Mouse (Mus musculus): Measurements from ENCODE around the gene Lrrc66.

Gene Lrrc66

DNA sequence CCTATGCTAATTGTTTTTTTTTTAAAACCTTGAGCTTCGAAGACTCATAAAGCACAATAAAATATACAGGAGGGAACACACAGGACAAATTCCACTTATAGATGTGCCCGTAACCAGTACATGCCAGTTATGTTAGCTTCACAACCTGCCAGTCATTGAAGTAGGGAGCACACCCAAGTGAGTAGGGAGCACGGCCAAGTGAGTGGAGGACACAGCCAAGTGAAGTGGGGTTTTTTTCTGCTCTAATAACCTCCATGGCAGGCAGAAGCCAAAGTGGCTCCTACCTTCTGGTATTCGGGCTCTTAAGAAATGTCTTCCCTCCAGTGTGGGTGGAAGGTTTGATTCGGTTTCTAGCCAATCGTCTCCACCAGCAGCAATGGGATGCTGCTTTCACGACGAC lies 19.0 kb downstream of the Lrrc66 start:
- DNase-seq (ENCODE audit: low spot score in 2 of 2) = no peak

DNA sequence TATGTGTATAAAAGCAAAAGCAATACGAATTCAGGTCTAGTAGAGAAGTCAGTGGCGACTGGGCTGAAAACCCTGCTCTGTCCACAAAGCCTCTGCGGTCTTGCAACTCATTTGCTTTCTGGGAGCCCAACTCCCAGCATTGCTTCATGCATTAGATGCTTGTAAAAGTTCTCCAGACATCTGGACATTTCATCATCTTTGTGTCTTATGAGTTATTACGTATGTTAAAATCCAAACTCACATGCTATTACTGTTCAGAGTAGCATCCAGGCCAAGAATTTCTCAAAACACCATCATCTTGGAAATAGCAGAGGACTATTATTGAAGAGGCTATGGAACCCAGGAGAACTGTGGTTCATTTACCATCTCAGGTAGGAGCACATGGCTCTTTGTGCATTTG lies 21.3 kb downstream of the Lrrc66 start:
- no peak for DNase-seq (ENCODE audit: low spot score in 2 of 2)

DNA sequence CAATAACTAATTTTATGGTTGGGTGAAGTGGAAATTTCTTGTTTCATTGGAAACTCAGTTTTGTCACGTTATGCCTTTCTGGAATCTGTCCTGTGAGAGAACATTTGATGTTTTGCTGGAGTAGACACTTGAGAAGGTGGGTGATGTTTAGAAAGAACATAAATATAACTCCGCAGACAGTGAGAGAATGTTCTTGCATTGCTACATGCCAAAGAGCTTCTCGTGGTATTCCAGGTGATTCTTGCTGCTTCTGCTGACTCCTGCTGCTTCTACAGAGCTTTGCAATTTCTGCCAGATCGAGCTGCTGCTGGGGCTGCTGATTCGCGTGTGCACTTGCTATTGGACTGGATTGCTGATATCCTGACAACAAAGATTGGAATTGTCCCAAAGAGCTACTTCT lies 27.4 kb downstream of the Lrrc66 start:
- no peak for DNase-seq (ENCODE audit: low spot score in 2 of 2)

DNA sequence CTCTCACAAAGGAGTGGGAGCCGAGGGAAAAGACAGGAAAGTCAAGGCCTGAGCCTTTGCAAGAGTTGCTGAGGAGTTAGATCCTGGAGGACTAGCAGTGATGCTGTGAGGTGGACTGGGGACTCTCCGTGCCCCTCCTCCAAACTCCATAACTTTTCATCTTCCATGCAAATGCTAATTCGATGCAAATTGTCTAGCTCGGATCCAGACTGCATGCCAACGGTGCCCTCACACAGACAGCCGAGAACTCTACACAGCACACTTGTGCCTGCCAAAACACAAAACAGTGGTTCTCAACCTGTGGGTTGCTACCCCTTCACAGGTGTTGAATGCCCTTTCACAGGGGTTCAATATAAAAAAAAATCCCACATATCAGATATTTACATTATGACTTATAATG lies 27.8 kb downstream of the Lrrc66 start:
- DNase-seq (ENCODE audit: low spot score in 2 of 2) = no peak

DNA sequence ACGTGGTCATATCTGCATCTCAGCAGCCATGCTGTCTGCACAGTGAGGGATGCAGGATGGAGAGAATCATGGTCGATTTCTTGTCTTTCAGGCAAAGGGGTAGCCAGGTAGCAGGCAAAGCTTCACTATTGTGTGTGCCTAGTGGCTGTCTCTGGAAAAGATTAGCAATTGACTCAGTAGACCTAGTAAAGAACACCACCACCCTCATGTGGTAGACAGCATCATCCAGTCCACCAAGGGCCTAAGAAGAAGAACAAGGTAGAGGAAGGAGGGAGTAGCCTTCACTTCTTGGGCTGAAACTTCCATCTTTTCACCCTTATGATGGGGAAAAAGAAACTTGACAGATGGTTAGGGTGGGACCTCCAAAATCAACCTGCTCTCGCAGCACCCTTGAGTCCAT lies 29.5 kb downstream of the Lrrc66 start:
- DNase-seq (ENCODE audit: low spot score in 2 of 2) = no peak

DNA sequence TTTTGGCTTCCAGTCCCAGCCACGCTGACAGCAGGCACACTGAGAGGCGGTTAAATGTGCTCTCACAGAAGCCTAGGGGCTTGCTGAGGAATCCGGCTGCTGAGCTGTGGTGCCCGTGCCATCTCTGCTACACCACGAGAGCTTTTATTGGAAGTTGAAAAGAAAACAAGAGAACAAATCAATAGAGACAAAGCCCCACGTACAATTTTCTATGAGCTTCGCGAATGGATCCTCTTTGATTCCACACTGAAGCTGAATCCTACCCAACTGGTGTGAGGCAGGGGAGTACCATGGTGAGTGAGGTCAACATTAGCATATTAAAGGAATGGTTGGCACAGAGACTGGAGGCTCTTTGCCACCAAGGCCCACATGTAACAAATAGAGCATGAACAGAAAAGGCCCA lies 31.0 kb downstream of the Lrrc66 start:
- peak; percentile 53 to 70 for DNase-seq (ENCODE audit: low spot score in 2 of 2)

DNA sequence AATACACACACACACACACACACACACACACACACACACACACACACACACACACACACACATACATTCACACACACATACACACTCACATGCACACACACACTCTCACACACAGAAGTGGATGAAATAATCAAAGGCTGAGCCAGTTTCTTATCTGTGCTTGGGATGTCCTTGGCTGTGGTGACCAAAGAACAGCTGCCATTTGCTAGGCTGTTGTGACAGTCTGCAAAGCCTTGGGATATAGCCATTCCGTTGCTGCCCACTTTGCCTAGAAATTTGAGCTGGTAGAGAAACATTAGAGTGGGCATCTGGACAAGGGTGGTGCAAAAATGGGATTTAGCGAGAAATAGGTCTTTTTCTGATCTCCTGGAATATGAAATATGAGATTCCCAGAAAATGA lies 32.3 kb downstream of the Lrrc66 start:
- no peak for DNase-seq (ENCODE audit: low spot score in 2 of 2)

DNA sequence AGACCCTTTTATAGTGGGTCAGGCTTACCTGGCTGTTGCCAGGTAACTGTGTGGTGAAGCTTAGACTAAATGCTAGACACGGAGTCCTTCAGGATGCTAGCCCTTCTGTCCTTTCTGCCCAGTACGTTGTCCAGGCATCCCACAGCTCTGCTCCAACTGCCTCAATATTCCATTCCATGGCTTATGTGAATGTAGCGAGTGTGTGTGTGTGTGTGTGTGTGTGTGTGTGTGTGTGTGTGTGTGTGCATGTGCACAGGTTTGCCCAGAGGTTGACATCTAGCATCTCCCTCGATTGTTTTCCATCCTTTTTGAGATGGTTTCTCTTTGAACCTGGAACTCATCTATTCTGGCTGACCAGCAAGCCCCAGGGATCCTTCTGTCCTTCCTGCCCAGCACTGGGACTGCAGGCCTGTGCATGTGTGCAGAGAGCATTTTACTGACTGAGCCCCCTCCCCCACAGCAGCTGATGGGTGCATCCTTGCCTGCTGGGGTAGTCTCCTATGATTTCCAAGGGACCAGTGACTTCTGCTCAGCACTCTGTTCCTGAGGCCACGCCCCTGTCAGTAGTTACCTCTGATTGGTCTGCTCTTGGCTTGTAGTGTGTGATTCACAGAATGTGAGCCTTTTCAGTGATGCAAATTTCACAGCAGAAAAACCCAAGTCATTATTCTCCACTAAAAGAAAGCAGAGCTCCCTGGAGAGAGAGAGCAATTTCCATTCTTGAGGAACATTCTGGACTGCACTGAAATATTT lies 33.2 kb downstream of the Lrrc66 start:
- DNase-seq (ENCODE audit: low spot score in 2 of 2) = peak; percentile 47 to 62

DNA sequence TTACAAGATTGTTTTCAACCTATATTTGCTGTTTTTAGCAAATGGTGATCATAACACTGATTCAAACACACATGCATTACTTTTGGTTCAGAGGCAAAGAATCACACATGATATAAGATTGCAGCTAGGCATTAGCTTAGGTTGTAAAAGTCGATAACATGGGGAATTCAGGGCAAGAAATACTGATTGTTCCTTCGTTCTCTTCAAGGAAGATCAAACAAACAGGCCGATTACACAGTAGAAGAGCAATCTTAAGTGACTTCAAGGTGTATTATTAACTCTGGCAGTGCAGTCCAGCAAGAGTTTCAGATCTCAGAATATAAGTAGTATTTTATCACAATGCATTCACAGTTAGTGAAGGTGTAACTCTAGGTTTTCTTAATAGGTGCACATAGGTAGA lies 45.2 kb downstream of the Lrrc66 start:
- DNase-seq (ENCODE audit: low spot score in 2 of 2) = no peak

DNA sequence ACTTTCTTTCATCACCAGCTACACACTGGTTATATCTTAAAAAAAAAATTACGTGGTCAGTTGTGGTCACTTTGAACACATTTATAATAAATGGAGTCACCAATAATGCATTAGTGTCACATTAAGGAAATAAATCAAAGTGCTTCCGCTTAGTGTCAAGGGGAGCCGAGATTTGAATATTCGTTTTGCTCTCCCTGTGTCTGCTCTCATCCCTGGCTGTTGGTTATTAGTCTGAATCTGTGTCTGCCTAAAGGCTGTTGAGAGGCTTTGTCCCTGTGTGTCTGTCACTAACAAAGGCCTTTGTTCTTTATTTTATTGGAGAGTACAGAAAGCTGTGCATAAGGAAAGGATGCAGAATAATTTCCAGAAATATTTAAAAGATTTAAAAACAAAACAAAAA lies 45.7 kb downstream of the Lrrc66 start:
- DNase-seq (ENCODE audit: low spot score in 2 of 2) = no peak

DNA sequence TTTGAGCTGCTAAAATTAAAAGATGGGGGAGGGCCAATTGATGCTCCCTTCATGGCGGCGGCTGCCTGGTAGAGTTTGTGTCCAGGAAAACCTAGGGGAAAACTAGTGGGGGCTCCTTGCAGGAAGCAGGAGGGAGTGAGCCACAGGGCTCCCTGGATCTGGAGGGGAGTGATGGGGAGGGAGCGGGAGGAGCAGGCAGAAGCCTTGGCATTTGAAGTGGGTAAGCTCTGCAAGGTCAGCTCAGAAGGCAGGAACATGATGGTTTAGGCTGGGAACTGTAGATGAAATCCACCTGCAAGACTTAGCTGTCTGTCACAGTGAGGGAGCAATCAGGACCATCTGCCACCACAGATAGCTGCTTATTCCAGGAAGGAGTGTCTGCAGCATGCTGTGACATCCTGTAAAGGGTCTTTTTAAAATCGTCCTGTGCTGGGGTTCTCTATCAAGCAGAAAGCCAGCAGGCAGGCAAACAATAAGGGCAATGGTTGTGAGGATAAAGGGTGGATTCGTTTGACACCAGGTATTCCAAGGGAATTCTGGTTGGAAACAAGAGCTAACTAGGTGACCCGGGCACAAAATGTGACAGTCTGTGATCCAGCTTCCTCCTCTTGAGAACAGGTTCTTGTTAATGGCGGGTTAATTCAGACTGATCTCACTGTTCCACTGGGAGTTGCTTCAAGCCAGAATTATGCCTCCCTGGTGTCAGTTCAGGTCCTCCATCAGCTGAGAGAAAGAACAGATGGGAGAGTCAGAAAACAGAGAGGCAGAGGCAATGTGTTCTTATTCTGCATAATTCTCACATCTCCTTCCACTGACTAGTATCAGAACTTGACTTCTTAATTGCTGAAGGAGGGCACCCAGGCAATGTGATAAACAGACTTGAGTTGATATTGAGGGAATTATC lies 46.9 kb downstream of the Lrrc66 start:
- peak in 1 of 2 experiments; percentile 50 for DNase-seq (ENCODE audit: low spot score in 2 of 2)

DNA sequence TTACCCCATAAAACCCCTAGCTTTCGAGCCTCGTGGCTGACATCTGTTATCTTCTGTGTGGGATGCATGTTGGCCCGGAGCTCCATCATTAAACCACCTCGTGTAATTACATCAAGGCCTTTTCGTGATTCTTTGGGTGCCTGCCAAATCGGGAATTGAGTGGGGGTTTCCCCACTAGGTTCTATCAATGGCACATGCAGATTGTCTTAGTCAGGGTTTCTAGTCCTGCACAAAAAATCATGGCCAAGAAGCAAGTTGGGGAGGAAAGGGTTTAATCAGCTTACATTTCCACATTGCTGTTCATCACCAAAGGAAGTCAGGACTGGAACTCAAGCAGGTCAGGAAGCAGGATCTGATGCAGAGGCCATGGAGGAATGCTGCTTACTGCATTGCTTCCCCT lies 48.3 kb downstream of the Lrrc66 start:
- DNase-seq (ENCODE audit: low spot score in 2 of 2) = peak in 1 of 2 experiments; percentile 29

DNA sequence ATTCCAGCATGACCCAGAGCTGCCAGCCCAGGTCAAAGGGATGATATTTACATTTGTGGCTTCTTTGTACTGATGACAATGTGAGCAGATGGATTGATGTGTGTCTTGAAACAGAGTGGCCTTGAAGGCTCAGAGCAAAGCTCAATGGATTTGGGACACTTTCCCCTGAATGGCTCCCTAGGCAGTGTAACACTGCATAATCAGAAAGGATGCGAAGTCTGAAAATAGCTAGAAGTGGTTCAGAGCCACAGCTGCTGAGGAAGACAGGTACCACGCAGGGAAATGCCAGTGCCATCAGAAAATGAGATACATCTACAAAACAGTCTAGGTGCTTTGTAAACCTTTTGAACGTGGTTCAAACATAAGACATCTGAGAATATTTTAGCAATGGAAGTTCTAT lies 54.2 kb downstream of the Lrrc66 start:
- peak in 1 of 2 experiments; percentile 36 for DNase-seq (ENCODE audit: low spot score in 2 of 2)

DNA sequence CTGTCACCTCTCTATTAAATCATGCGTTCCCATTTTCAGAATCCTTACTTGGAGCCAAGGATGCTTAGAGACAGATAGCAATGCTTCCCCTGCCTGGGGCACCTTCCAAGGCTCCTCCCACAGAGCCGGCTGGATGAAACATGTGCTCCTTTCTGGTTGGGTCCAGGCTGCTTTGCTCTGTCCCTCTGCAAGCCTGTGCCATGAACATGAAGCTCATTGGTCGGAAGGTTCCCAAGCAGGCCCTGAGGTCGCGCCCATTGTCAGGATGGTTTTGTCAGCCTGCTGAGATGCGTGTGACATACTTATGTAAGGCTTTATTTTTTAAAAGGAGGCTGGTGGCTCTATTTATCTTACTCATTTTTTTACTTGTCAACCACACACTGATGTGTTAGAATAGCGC lies 55.6 kb downstream of the Lrrc66 start:
- peak; percentile 54 to 65 for DNase-seq (ENCODE audit: low spot score in 2 of 2)

DNA sequence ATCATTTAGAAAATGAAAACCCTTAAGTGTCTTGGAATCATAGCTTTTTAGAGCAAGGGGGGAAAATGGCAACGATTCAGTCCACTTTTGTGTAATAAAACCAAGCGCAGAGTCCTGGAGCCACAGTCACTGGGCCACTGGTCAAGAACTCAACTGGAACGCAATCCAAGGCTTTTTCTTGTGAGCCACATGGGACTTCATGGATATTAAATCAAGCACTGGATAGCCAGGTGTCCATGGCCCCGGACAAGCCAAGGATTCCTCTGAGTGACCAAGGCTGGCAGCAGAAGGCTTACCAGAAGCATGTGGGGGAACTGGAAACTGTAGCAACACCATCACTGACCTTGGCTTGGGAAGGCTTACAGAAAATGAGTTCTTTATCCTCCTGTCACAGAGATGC lies 57.7 kb downstream of the Lrrc66 start:
- peak in 1 of 2 experiments; percentile 23 for DNase-seq (ENCODE audit: low spot score in 2 of 2)

DNA sequence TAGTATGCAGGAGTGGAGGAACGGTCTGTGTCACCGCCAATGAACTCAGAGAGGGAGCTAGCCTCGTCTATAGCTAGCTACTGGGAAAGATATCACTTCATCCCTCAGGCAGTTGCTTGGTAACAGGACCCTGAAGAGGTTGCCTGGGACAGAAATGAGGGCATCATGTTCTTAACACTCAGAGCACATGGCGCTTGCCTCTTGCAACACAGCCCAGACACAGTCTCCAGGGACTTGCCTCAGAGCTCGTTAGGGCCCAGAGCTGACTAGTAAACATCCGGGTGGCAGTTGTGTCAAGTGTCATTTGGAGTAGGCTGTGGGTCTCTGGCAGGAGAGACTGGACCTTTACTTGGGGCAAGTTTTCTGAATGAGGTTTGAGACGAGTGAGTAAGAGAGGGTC lies 58.5 kb downstream of the Lrrc66 start:
- peak in 1 of 2 experiments; percentile 24 for DNase-seq (ENCODE audit: low spot score in 2 of 2)

DNA sequence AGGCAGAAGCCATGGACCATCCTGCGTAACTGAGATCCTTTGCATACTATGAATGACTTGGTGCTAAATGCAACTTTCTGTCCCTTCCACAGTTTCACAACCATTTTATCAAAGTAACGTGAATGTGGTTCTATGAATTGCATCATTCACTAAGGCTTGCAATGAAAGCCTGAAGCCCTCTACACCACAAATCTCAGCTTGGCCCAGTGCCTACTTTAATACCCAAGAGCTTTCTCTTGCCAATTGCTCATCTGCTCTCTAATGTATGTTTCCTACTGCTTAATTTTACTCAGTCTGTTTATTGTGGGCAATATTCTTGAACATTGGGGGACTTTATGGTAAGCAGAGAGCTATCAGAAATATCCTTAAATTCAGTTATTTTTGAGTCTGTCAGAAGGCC lies 59.5 kb downstream of the Lrrc66 start:
- DNase-seq (ENCODE audit: low spot score in 2 of 2) = peak in 1 of 2 experiments; percentile 16

DNA sequence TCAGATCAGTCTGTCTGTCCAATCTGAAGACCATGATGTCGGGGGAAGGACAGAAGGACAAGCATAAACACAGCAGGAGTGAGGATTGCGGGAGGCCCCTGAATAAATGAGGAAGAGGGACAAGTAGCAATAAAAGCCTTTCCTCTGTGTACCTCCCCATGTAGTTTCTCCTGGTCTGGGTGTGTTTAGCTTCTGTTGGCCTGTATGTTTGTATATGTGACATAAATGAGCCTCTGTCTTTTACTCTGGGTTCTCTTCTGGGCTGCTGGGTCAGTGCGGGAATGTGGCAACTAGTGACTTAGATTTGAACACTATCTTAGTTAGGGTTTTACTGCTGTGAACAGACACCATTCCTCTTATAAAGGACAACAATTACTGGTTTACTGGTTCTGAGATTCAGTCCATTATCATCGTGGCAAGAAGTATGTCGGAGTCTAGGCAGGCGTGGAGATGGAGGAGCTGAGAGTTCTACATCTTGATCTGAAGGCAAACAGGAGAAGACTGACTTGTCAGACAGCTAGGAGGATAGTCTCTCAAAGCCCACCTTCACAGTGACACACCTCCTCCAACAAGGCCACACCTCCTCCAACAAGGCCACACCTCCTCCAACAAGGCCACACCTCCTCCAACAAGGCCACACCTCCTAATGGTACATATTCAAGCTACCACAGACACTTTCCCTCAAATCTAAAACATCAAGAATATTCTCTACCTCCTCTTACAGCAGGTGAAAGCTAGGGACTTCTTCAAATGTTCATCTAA lies 60.8 kb downstream of the Lrrc66 start:
- DNase-seq (ENCODE audit: low spot score in 2 of 2) = peak in 1 of 2 experiments; percentile 9

DNA sequence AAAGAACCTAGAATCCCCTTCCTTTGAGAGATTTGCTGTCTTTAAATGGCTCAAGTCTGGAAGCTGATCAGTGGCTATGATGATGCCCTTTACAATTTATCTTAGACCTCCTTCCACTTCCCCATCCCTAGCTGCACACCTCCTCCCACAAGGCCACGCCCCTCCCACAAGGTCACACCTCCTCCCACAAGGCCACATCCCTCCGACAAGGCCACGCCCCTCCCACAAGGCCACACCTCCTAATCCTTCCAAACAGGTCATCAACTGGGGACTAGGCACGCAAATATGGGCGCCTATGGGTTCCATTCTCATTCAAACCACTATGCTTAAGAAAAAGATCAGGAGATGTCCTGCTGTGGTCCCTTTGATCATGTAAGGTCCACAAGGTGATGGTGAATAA lies 63.1 kb downstream of the Lrrc66 start:
- DNase-seq (ENCODE audit: low spot score in 2 of 2) = peak; percentile 15 to 19

DNA sequence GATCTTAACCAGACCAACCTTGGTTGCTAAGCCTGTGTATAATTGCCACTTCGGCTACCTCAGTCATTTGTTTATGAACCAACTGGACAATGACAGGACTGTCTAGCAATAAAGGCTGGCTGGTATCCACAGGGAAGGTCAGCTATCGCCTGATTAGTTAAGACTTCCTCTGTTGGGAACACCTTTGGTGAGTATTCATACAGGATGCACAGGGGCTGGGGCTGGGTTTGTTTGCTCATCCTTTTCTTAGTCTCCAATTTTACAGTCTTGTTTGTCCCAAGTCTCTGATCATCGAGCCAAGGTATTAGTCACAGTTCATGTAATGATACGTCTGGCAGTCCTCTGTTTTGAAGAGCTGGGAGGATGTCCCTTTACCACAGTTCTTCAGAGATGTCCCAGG lies 65.4 kb downstream of the Lrrc66 start:
- DNase-seq (ENCODE audit: low spot score in 2 of 2) = peak in 1 of 2 experiments; percentile 9

DNA sequence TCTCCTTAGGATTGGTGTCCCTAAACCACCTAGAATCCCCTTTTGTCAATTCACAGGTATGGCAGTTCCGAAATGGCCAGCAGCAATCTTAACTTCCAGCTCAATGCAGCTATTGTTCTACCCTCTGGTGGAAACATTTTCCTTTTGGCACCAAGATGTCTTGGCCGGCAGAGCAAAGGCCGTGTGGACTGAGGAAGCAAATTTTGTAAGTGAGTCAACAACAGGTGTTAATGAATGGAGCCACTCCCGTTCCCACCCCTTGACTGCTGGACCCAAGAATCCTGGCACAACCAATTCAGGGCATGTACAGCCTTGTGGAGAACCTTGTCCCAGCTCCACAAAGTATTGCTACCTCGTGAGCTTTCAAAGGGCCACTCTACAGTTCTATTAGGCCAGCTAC lies 66.2 kb downstream of the Lrrc66 start:
- no peak for DNase-seq (ENCODE audit: low spot score in 2 of 2)

DNA sequence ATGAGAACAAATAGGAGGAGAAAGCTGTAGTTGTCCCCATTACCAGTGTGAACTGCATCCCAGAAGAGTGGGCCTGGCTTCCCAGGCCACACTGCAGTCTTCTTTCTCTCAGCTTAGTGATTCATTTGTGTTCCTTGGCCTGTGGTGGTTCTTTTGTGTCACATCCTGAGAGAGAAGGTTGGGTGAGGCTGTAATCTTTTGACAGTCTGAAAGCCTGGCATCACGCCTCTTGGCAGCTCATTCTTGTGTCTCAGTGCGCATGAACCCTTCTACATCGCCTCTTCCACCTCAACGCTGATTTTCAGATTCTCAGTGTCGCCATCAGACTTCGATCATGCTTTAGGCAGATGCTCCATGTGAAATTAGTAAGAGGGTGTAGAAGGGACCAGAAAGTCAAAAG lies 68.3 kb downstream of the Lrrc66 start:
- no peak for DNase-seq (ENCODE audit: low spot score in 2 of 2)

Measured in right cerebral cortex, postnatal 10 days (tissue).